Comparison of ENCODE assay signal across 9 mouse cellular contexts in genomic region chr12:92737623-92738370, GRCm38 (mm10).
DNase-seq lines count a peak whose midpoint lies in the region; ATAC-seq lines count a peak whose summit lies in the region.
"Had no signal": no experiment of that assay in that cellular context is flagged by ENCODE, and none has a peak within 500 bp of the region (broad histone marks: within the 10 kb centered on the region; RNA-seq: fewer than 3 reads in every experiment).

No protein-coding gene starts in this region.

- WGBS in forebrain, embryonic 12.5 days: 81% methylated on average over 12 of the region's 12 CpGs

- no peaks in the 10 kb centered on the region for H3K27me3 ChIP-seq in forebrain, embryonic 12.5 days

- peak; percentile 94 for ATAC-seq in frontal cortex, adult (ENCODE audit: low TSS enrichment)
- no peak for ATAC-seq in forebrain, embryonic 12.5 days (ENCODE audit: low FRiP score)

- no peak overlapping the region for H3K27ac ChIP-seq in forebrain, embryonic 12.5 days

- no peak overlapping the region for H3K9ac ChIP-seq in forebrain, embryonic 12.5 days

- no peaks in the 10 kb centered on the region for H3K4me1 ChIP-seq in forebrain, embryonic 12.5 days

- DNase-seq in frontal cortex, postnatal 25 days (ENCODE audit: low spot score in 2 of 2): no peak
- peak; percentile 81 for DNase-seq in cerebellum, adult 8-10 months
- DNase-seq in layer of hippocampus, postnatal 25 days (ENCODE audit: extremely low spot score in 1 of 2, low spot score in 1 of 2): peak; percentile 6 to 11
- DNase-seq in right cerebral cortex, postnatal 4 days: peak; percentile 4
- DNase-seq in kidney, postnatal 10 days: no peak
- no peak for DNase-seq in urinary bladder, adult 18-20 months (ENCODE audit: low spot score in 2 of 2)

- H3K36me3 ChIP-seq in forebrain, embryonic 12.5 days (replicated peaks): no peaks in the 10 kb centered on the region

- no peak overlapping the region for H3K4me3 ChIP-seq in forebrain, embryonic 12.5 days (replicated peaks)
- H3K4me3 ChIP-seq: myocyte had no signal

- no peaks in the 10 kb centered on the region for H3K9me3 ChIP-seq in forebrain, embryonic 12.5 days

- H3K4me2 ChIP-seq in forebrain, embryonic 12.5 days: no peak overlapping the region

Comparison
In these comparisons a context has a peak if more than half of its experiments do, and no peak if none do; other contexts are left out.
1. DNase-seq: peak in cerebellum, adult 8-10 months (single experiment), layer of hippocampus, postnatal 25 days (2 of 2) and right cerebral cortex, postnatal 4 days (single experiment); none in frontal cortex, postnatal 25 days (0 of 2), kidney, postnatal 10 days (single experiment) and urinary bladder, adult 18-20 months (0 of 2).